Mouse (Mus musculus): ENCODE measurements around the gene Arhgef3. TPM values are rescaled to one million over a fixed set of nuclear protein-coding genes. Genes with fewer than 3 reads are reported as not detected.
A peak's percentile ranks its signal among the peaks of the same experiment; 100 is the strongest.

Arhgef3 gene
- total RNA-seq, 2 experiments from 2014 or later = 36.5 to 37.3 TPM

GRCm38 (mm10) chr14:27310559-27311242 is 196.0 kb downstream of the Arhgef3 start:
- no peak for DNase-seq

- no peak for DNase-seq
These were observed 197.7 kb downstream of the Arhgef3 start for GRCm38 (mm10) chr14:27312380-27312779.

- DNase-seq = no peak
These were observed 201.0 kb downstream of the Arhgef3 start for GRCm38 (mm10) chr14:27315737-27316136.

GRCm38 (mm10) chr14:27317146-27317545 is 202.4 kb downstream of the Arhgef3 start:
- no peak for DNase-seq

- DNase-seq = no peak
These were observed 204.7 kb downstream of the Arhgef3 start for GRCm38 (mm10) chr14:27319386-27319785.

GRCm38 (mm10) chr14:27322041-27322440 is 207.3 kb downstream of the Arhgef3 start:
- no peak for DNase-seq

- DNase-seq = no peak
These were observed 210.0 kb downstream of the Arhgef3 start for GRCm38 (mm10) chr14:27324689-27325088.

GRCm38 (mm10) chr14:27325537-27325936 is 210.8 kb downstream of the Arhgef3 start:
- DNase-seq = no peak

GRCm38 (mm10) chr14:27327862-27328261 is 213.2 kb downstream of the Arhgef3 start:
- no peak for DNase-seq

GRCm38 (mm10) chr14:27328952-27329351 is 214.3 kb downstream of the Arhgef3 start:
- DNase-seq = no peak

GRCm38 (mm10) chr14:27331490-27332035 is 216.9 kb downstream of the Arhgef3 start:
- no peak for DNase-seq

GRCm38 (mm10) chr14:27332359-27332987 is 217.8 kb downstream of the Arhgef3 start:
- DNase-seq = no peak

- peak; percentile 92 for DNase-seq
These were observed 220.9 kb downstream of the Arhgef3 start for GRCm38 (mm10) chr14:27335331-27336207.

GRCm38 (mm10) chr14:27336208-27337114 is 221.8 kb downstream of the Arhgef3 start:
- peak; percentile 42 for DNase-seq

- DNase-seq = no peak
These were observed 222.5 kb downstream of the Arhgef3 start for GRCm38 (mm10) chr14:27337156-27337555.

GRCm38 (mm10) chr14:27338034-27338708 is 223.5 kb downstream of the Arhgef3 start:
- peak; percentile 51 for DNase-seq

- no peak for DNase-seq
These were observed 226.2 kb downstream of the Arhgef3 start for GRCm38 (mm10) chr14:27340682-27341415.

- no peak for DNase-seq
These were observed 226.8 kb downstream of the Arhgef3 start for GRCm38 (mm10) chr14:27341486-27341885.

- no peak for DNase-seq
These were observed 227.8 kb downstream of the Arhgef3 start for GRCm38 (mm10) chr14:27342451-27342850.

Measured in adrenal gland, postnatal 10 days (tissue).